Mouse (Mus musculus): ENCODE results near the gene Mbip. TPM values are rescaled to one million over a fixed set of nuclear protein-coding genes. Genes with fewer than 3 reads are reported as not detected.

Mbip gene
- 50.3 and 58.8 TPM in 2 replicates for polyA plus RNA-seq (2014; fragmentation: Nextera tagmentation; extraction: Ambion mirVana)

- Histone ChIP-seq H3K4me1 (ENCODE audit: control insufficient read depth, insufficient read depth, low read length) (no peaks in the 10 kb centered on the region; the same call in 1 of the 2 replicates), H3K36me3 (ENCODE audit: control insufficient read depth, insufficient read depth, low read length) (no peaks in the 10 kb centered on the region), H3K27ac (ENCODE audit: low read depth, low read length) (peak within 1 kb of the TSS; percentile 75), H3K9ac (ENCODE audit: low read length) (peak within 1 kb of the TSS; percentile 86), H3K4me3 (ENCODE audit: low read depth, low read length) (peak within 1 kb of the TSS; percentile 69), H3K4me2 (ENCODE audit: low read length) (peak within 1 kb of the TSS; percentile 46), H3K27me3 (replicated peaks; ENCODE audit: control insufficient read depth, insufficient read depth, low read length) (no peaks in the 10 kb centered on the region), H3K9me3 (replicated peaks; ENCODE audit: control insufficient read depth, low read length) (no peaks in the 10 kb centered on the region)
- DNase-seq (ENCODE audit: low spot score) (peak; percentile 99), ATAC-seq (peak; percentile 99)
- 0% methylated on average over 37 of the region's 37 CpGs for WGBS
These were observed at the start of gene Mbip for GRCm38 (mm10) chr12:56345367-56346089. Gene Mbip, minus strand, starts transcription at chr12:56345894.

GRCm38 (mm10) chr12:56387647-56388205 lies 42.0 kb upstream of the Mbip start:
- ATAC-seq (peak; percentile 81), DNase-seq (ENCODE audit: low spot score) (peak; percentile 63)
- peak overlapping the region; percentile 52; the same call in 1 of the 2 replicates for H3K27ac ChIP-seq (ENCODE audit: low read depth, low read length)
- peak overlapping the region; percentile 5; the same call in 1 of the 2 replicates for H3K4me2 ChIP-seq (ENCODE audit: low read length)
- no peak overlapping the region for H3K9ac ChIP-seq (ENCODE audit: low read length)
- H3K36me3 ChIP-seq (ENCODE audit: control insufficient read depth, insufficient read depth, low read length) = no peaks in the 10 kb centered on the region
- H3K4me1 ChIP-seq (ENCODE audit: control insufficient read depth, insufficient read depth, low read length) = peaks cover 10% of the 10 kb centered on the region
- H3K9me3 ChIP-seq (replicated peaks; ENCODE audit: control insufficient read depth, low read length) = no peaks in the 10 kb centered on the region
- H3K4me3 ChIP-seq (ENCODE audit: low read depth, low read length) = no peak overlapping the region
- H3K27me3 ChIP-seq (replicated peaks; ENCODE audit: control insufficient read depth, insufficient read depth, low read length) = no peaks in the 10 kb centered on the region
- WGBS = 28% methylated on average over 7 of the region's 7 CpGs

GRCm38 (mm10) chr12:56386955-56387646 lies 41.4 kb upstream of the Mbip start:
- 7% methylated on average over 6 of the region's 6 CpGs for WGBS
- peaks cover 10% of the 10 kb centered on the region for H3K4me1 ChIP-seq (ENCODE audit: control insufficient read depth, insufficient read depth, low read length)
- DNase-seq (ENCODE audit: low spot score) (peak; percentile 62), ATAC-seq (peak; percentile 57)
- no peak overlapping the region for H3K9ac ChIP-seq (ENCODE audit: low read length)
- H3K27me3 ChIP-seq (replicated peaks; ENCODE audit: control insufficient read depth, insufficient read depth, low read length) = no peaks in the 10 kb centered on the region
- no peaks in the 10 kb centered on the region for H3K36me3 ChIP-seq (ENCODE audit: control insufficient read depth, insufficient read depth, low read length)
- no peaks in the 10 kb centered on the region for H3K9me3 ChIP-seq (replicated peaks; ENCODE audit: control insufficient read depth, low read length)
- peak overlapping the region; percentile 52; the same call in 1 of the 2 replicates for H3K27ac ChIP-seq (ENCODE audit: low read depth, low read length)
- H3K4me2 ChIP-seq (ENCODE audit: low read length) = peak overlapping the region; percentile 5; the same call in 1 of the 2 replicates
- H3K4me3 ChIP-seq (ENCODE audit: low read depth, low read length) = no peak overlapping the region

- peaks cover 3% of the 10 kb centered on the region for H3K36me3 ChIP-seq (ENCODE audit: control insufficient read depth, insufficient read depth, low read length)
- ATAC-seq (no peak), DNase-seq (ENCODE audit: low spot score) (no peak)
- H3K9ac ChIP-seq (ENCODE audit: low read length) = peak overlapping the region; percentile 86
- H3K9me3 ChIP-seq (replicated peaks; ENCODE audit: control insufficient read depth, low read length) = no peaks in the 10 kb centered on the region
- H3K27ac ChIP-seq (ENCODE audit: low read depth, low read length) = no peak overlapping the region
- WGBS = 4% methylated on average over 5 of the region's 5 CpGs
- H3K27me3 ChIP-seq (replicated peaks; ENCODE audit: control insufficient read depth, insufficient read depth, low read length) = no peaks in the 10 kb centered on the region
- no peaks in the 10 kb centered on the region; the same call in 1 of the 2 replicates for H3K4me1 ChIP-seq (ENCODE audit: control insufficient read depth, insufficient read depth, low read length)
- H3K4me3 ChIP-seq (ENCODE audit: low read depth, low read length) = peak overlapping the region; percentile 69
- peak overlapping the region; percentile 40 for H3K4me2 ChIP-seq (ENCODE audit: low read length)
These were observed 851 bp downstream of the Mbip start for GRCm38 (mm10) chr12:56344771-56345314.

GRCm38 (mm10) chr12:56339295-56340056 lies 6.2 kb downstream of the Mbip start:
- Histone ChIP-seq H3K27ac (ENCODE audit: low read depth, low read length) (0 out of 2 replicates have a peak overlapping the region, but pooled peaks have one; percentile 21), H3K27me3 (replicated peaks; ENCODE audit: control insufficient read depth, insufficient read depth, low read length) (no peaks in the 10 kb centered on the region), H3K9me3 (replicated peaks; ENCODE audit: control insufficient read depth, low read length) (no peaks in the 10 kb centered on the region), H3K9ac (ENCODE audit: low read length) (no peak overlapping the region), H3K4me2 (ENCODE audit: low read length) (no peak overlapping the region), H3K4me3 (ENCODE audit: low read depth, low read length) (no peak overlapping the region), H3K4me1 (ENCODE audit: control insufficient read depth, insufficient read depth, low read length) (no peaks in the 10 kb centered on the region), H3K36me3 (ENCODE audit: control insufficient read depth, insufficient read depth, low read length) (peaks cover 32% of the 10 kb centered on the region)
- no peak for ATAC-seq
- DNase-seq (ENCODE audit: low spot score) = no peak
- 60% methylated on average over 8 of the region's 8 CpGs for WGBS

- Histone ChIP-seq H3K27ac (ENCODE audit: low read depth, low read length) (no peak overlapping the region), H3K4me2 (ENCODE audit: low read length) (no peak overlapping the region), H3K9me3 (replicated peaks; ENCODE audit: control insufficient read depth, low read length) (no peaks in the 10 kb centered on the region), H3K4me3 (ENCODE audit: low read depth, low read length) (no peak overlapping the region), H3K36me3 (ENCODE audit: control insufficient read depth, insufficient read depth, low read length) (peaks cover 59% of the 10 kb centered on the region), H3K27me3 (replicated peaks; ENCODE audit: control insufficient read depth, insufficient read depth, low read length) (no peaks in the 10 kb centered on the region), H3K4me1 (ENCODE audit: control insufficient read depth, insufficient read depth, low read length) (no peaks in the 10 kb centered on the region), H3K9ac (ENCODE audit: low read length) (no peak overlapping the region)
- 96% methylated on average over 2 of the region's 2 CpGs for WGBS
- no peak for ATAC-seq
- DNase-seq (ENCODE audit: low spot score) = no peak
These were observed 12.2 kb downstream of the Mbip start for GRCm38 (mm10) chr12:56333461-56333860.

- Histone ChIP-seq H3K9me3 (replicated peaks; ENCODE audit: control insufficient read depth, low read length) (no peaks in the 10 kb centered on the region), H3K36me3 (ENCODE audit: control insufficient read depth, insufficient read depth, low read length) (peaks cover 67% of the 10 kb centered on the region), H3K4me1 (ENCODE audit: control insufficient read depth, insufficient read depth, low read length) (no peaks in the 10 kb centered on the region), H3K27me3 (replicated peaks; ENCODE audit: control insufficient read depth, insufficient read depth, low read length) (no peaks in the 10 kb centered on the region), H3K9ac (ENCODE audit: low read length) (no peak overlapping the region), H3K4me3 (ENCODE audit: low read depth, low read length) (no peak overlapping the region), H3K27ac (ENCODE audit: low read depth, low read length) (no peak overlapping the region), H3K4me2 (ENCODE audit: low read length) (no peak overlapping the region)
- 91% methylated on average over 3 of the region's 3 CpGs for whole genome bisulfite sequencing
- DNase-seq (ENCODE audit: low spot score) (no peak), ATAC-seq (no peak)
These were observed 13.2 kb downstream of the Mbip start for GRCm38 (mm10) chr12:56332475-56332874.

- H3K9ac ChIP-seq (ENCODE audit: low read length) = no peak overlapping the region
- H3K9me3 ChIP-seq (replicated peaks; ENCODE audit: control insufficient read depth, low read length) = no peaks in the 10 kb centered on the region
- H3K27ac ChIP-seq (ENCODE audit: low read depth, low read length) = no peak overlapping the region
- H3K4me2 ChIP-seq (ENCODE audit: low read length) = no peak overlapping the region
- ATAC-seq (no peak), DNase-seq (ENCODE audit: low spot score) (no peak)
- WGBS = 92% methylated on average over 6 of the region's 6 CpGs
- H3K27me3 ChIP-seq (replicated peaks; ENCODE audit: control insufficient read depth, insufficient read depth, low read length) = no peaks in the 10 kb centered on the region
- no peaks in the 10 kb centered on the region for H3K4me1 ChIP-seq (ENCODE audit: control insufficient read depth, insufficient read depth, low read length)
- no peak overlapping the region for H3K4me3 ChIP-seq (ENCODE audit: low read depth, low read length)
- peaks cover 48% of the 10 kb centered on the region for H3K36me3 ChIP-seq (ENCODE audit: control insufficient read depth, insufficient read depth, low read length)
These were observed 18.2 kb downstream of the Mbip start for GRCm38 (mm10) chr12:56327448-56327998.

Data from forebrain, embryonic 14.5 days (tissue).